Mouse (Mus musculus) hindbrain, embryonic 12.5 days (tissue): ENCODE results near the gene Coa7. TPM values are rescaled to one million over a fixed set of nuclear protein-coding genes. Genes with fewer than 3 reads are reported as not detected.
A peak's percentile ranks its signal among the peaks of the same experiment; 100 is the strongest.

ENCODE experiments used
- ATAC-seq: fragments of 200-750 bp; cut with Nextera tagmentation; 2 replicates; pipeline ENCODE4 v1.8.0; 2017; ENCODE audit warnings: moderate TSS enrichment; ENCODE audit not compliant: low FRiP score
- H3K27ac ChIP-seq: fragments of 300-500 bp; sonication (generic); 2 replicates; pipeline ENCODE4 v1.5.1; 2016; ENCODE audit warnings: mild to moderate bottlenecking
- H3K27me3 ChIP-seq: fragments of 300-500 bp; sonication (generic); 2 replicates; pipeline ENCODE4 v1.6.1; 2016; ENCODE audit warnings: mild to moderate bottlenecking
- H3K36me3 ChIP-seq: fragments of 300-500 bp; sonication (generic); 2 replicates; pipeline ENCODE4 v1.6.1; 2016; ENCODE audit warnings: mild to moderate bottlenecking
- H3K4me1 ChIP-seq: fragments of 300-500 bp; sonication (generic); 2 replicates; pipeline ENCODE4 v1.6.1; 2016
- H3K4me2 ChIP-seq: fragments of 300-500 bp; sonication (generic); replicated peaks from 2 replicates; pipeline ENCODE4 v1.6.1; 2016; ENCODE audit warnings: mild to moderate bottlenecking
- H3K4me3 ChIP-seq: fragments of 300-500 bp; sonication (generic); 2 replicates; pipeline ENCODE4 v1.5.1; 2016; ENCODE audit warnings: mild to moderate bottlenecking
- H3K9ac ChIP-seq: fragments of 300-500 bp; sonication (generic); 2 replicates; pipeline ENCODE4 v1.6.1; 2016; ENCODE audit warnings: mild to moderate bottlenecking, moderate library complexity
- H3K9me3 ChIP-seq: fragments of 300-500 bp; sonication (generic); replicated peaks from 2 replicates; pipeline ENCODE4 v1.6.1; 2016; ENCODE audit warnings: mild to moderate bottlenecking
- WGBS: fragments of 180-500 bp; shearing (Covaris S2); methylation state at CpG from one replicate; pipeline ENCODE4 v1.1.7; 2016; 5-methylcytosine and 5-hydroxymethylcytosine counted together
- polyA plus RNA-seq: library from polyadenylated mRNA; unstranded; fragments of >200 nt; fragmentation: Nextera tagmentation; extraction: Ambion mirVana; gene quantifications from 2 replicates; pipeline ENCODE4 v1.2.1, GENCODE M21; 2016

The Coa7 gene
- polyA plus RNA-seq, 1 experiment from 2014 or later = 46.6 TPM

GRCm38 (mm10) chr4:108369254-108369653, 41.3 kb downstream of the Coa7 start:
- 23% methylated on average over 5 of the region's 5 CpGs for WGBS

GRCm38 (mm10) chr4:108370409-108370808, 42.5 kb downstream of the Coa7 start:
- no peaks in the 10 kb centered on the region for H3K9me3 ChIP-seq
- no peaks in the 10 kb centered on the region for H3K27me3 ChIP-seq
- 59% methylated on average over 4 of the region's 4 CpGs for WGBS
- H3K36me3 ChIP-seq = no peaks in the 10 kb centered on the region
- no peak overlapping the region for H3K27ac ChIP-seq
- H3K4me1 ChIP-seq = no peaks in the 10 kb centered on the region
- no peak overlapping the region for H3K9ac ChIP-seq
- no peak for ATAC-seq
- H3K4me3 ChIP-seq = no peak overlapping the region
- H3K4me2 ChIP-seq = no peak overlapping the region

More at GRCm38 (mm10) chr4:108369254-108369653, 41.3 kb downstream of the Coa7 start:
- no peak overlapping the region for H3K27ac ChIP-seq
- no peaks in the 10 kb centered on the region for H3K36me3 ChIP-seq
- no peak overlapping the region for H3K9ac ChIP-seq
- H3K4me1 ChIP-seq = peaks cover 2% of the 10 kb centered on the region
- no peaks in the 10 kb centered on the region for H3K9me3 ChIP-seq
- no peak overlapping the region for H3K4me3 ChIP-seq
- ATAC-seq = no peak
- H3K4me2 ChIP-seq = no peak overlapping the region
- no peaks in the 10 kb centered on the region for H3K27me3 ChIP-seq

GRCm38 (mm10) chr4:108371421-108371820, 43.5 kb downstream of the Coa7 start:
- no peak overlapping the region for H3K4me3 ChIP-seq
- no peak for ATAC-seq
- WGBS = 93% methylated on average over 3 of the region's 3 CpGs
- H3K4me1 ChIP-seq = no peaks in the 10 kb centered on the region
- H3K9me3 ChIP-seq = no peaks in the 10 kb centered on the region
- no peaks in the 10 kb centered on the region for H3K36me3 ChIP-seq
- no peak overlapping the region for H3K27ac ChIP-seq
- H3K4me2 ChIP-seq = no peak overlapping the region
- H3K27me3 ChIP-seq = no peaks in the 10 kb centered on the region
- H3K9ac ChIP-seq = no peak overlapping the region

- no peaks in the 10 kb centered on the region for H3K9me3 ChIP-seq
- H3K4me3 ChIP-seq = no peak overlapping the region
- 74% methylated on average over 3 of the region's 3 CpGs for WGBS
- H3K27ac ChIP-seq = no peak overlapping the region
- H3K9ac ChIP-seq = no peak overlapping the region
- no peak for ATAC-seq
- H3K4me1 ChIP-seq = no peaks in the 10 kb centered on the region
- no peak overlapping the region for H3K4me2 ChIP-seq
- no peaks in the 10 kb centered on the region for H3K27me3 ChIP-seq
- no peaks in the 10 kb centered on the region for H3K36me3 ChIP-seq
Observed at GRCm38 (mm10) chr4:108372166-108372565, 44.2 kb downstream of the Coa7 start.

- ATAC-seq = no peak
- 77% methylated on average over 3 of the region's 3 CpGs for WGBS
- no peak overlapping the region for H3K9ac ChIP-seq
Observed at GRCm38 (mm10) chr4:108379476-108379875, 51.5 kb downstream of the Coa7 start.

GRCm38 (mm10) chr4:108380146-108380545, 52.2 kb downstream of the Coa7 start:
- Histone ChIP-seq H3K4me1 (peaks cover 13% of the 10 kb centered on the region), H3K27ac (no peak overlapping the region), H3K9ac (no peak overlapping the region), H3K36me3 (no peaks in the 10 kb centered on the region), H3K9me3 (no peaks in the 10 kb centered on the region), H3K4me3 (no peak overlapping the region), H3K4me2 (no peak overlapping the region), H3K27me3 (peaks cover 27% of the 10 kb centered on the region)
- 26% methylated on average over 1 of the region's 1 CpGs for WGBS
- ATAC-seq = no peak

More at GRCm38 (mm10) chr4:108379476-108379875, 51.5 kb downstream of the Coa7 start:
- Histone ChIP-seq H3K27me3 (peaks cover 26% of the 10 kb centered on the region), H3K4me3 (no peak overlapping the region), H3K27ac (no peak overlapping the region), H3K4me2 (no peak overlapping the region), H3K9me3 (no peaks in the 10 kb centered on the region), H3K4me1 (peaks cover 13% of the 10 kb centered on the region), H3K36me3 (no peaks in the 10 kb centered on the region)

- H3K27ac ChIP-seq = no peak within 1 kb of the TSS
- 3% methylated on average over 55 of the region's 55 CpGs for WGBS
- H3K9ac ChIP-seq = peak within 1 kb of the TSS; percentile 69
- H3K36me3 ChIP-seq = no peaks in the 10 kb centered on the region
- no peaks in the 10 kb centered on the region for H3K9me3 ChIP-seq
- ATAC-seq = peak; percentile 24; the same call in 1 of the 2 replicates
- peaks cover 29% of the 10 kb centered on the region for H3K27me3 ChIP-seq
- peak within 1 kb of the TSS; percentile 48 for H3K4me3 ChIP-seq
- peaks cover 27% of the 10 kb centered on the region for H3K4me1 ChIP-seq
- peak within 1 kb of the TSS; percentile 80 for H3K4me2 ChIP-seq
Observed at GRCm38 (mm10) chr4:108383183-108383714, 55.3 kb downstream of the Coa7 start, which contains the start of gene Shisal2a. TSS of gene Shisal2a (minus strand) at chr4:108383349.

- Histone ChIP-seq H3K9me3 (no peaks in the 10 kb centered on the region), H3K4me2 (no peak overlapping the region), H3K27ac (no peak overlapping the region), H3K9ac (no peak overlapping the region), H3K36me3 (no peaks in the 10 kb centered on the region), H3K4me1 (peaks cover 24% of the 10 kb centered on the region), H3K4me3 (no peak overlapping the region), H3K27me3 (peaks cover 29% of the 10 kb centered on the region)
- no peak for ATAC-seq
- WGBS = 31% methylated on average over 1 of the region's 1 CpGs
Observed at GRCm38 (mm10) chr4:108386087-108386486, 58.1 kb downstream of the Coa7 start.

- peak overlapping the region; percentile 55 for H3K4me2 ChIP-seq
- H3K9ac ChIP-seq = peak overlapping the region; percentile 10; the same call in 1 of the 2 replicates
- H3K27me3 ChIP-seq = peaks cover 27% of the 10 kb centered on the region
- no peaks in the 10 kb centered on the region for H3K36me3 ChIP-seq
- no peaks in the 10 kb centered on the region for H3K9me3 ChIP-seq
- H3K4me1 ChIP-seq = peaks cover 24% of the 10 kb centered on the region
- 32% methylated on average over 4 of the region's 4 CpGs for WGBS
- peak overlapping the region; percentile 79 for H3K27ac ChIP-seq
- peak overlapping the region; percentile 23 for H3K4me3 ChIP-seq
- ATAC-seq = peak; percentile 60; the same call in 1 of the 2 replicates
Observed at GRCm38 (mm10) chr4:108387106-108387505, 59.2 kb downstream of the Coa7 start.

- WGBS = 4% methylated on average over 18 of the region's 18 CpGs
- ATAC-seq = peak; percentile 71
- Histone ChIP-seq H3K36me3 (no peaks in the 10 kb centered on the region), H3K4me1 (peaks cover 24% of the 10 kb centered on the region), H3K27ac (peak overlapping the region; percentile 79), H3K9ac (peak overlapping the region; percentile 10), H3K4me3 (peak overlapping the region; percentile 23), H3K9me3 (no peaks in the 10 kb centered on the region), H3K4me2 (peak overlapping the region; percentile 55), H3K27me3 (peaks cover 21% of the 10 kb centered on the region)
Observed at GRCm38 (mm10) chr4:108387681-108388253, 59.8 kb downstream of the Coa7 start.

- WGBS = 62% methylated on average over 3 of the region's 3 CpGs
- Histone ChIP-seq H3K4me1 (peaks cover 18% of the 10 kb centered on the region), H3K36me3 (no peaks in the 10 kb centered on the region)
Observed at GRCm38 (mm10) chr4:108388741-108389140, 60.8 kb downstream of the Coa7 start.

GRCm38 (mm10) chr4:108391124-108391523, 63.2 kb downstream of the Coa7 start:
- H3K36me3 ChIP-seq = no peaks in the 10 kb centered on the region
- no peak overlapping the region for H3K9ac ChIP-seq
- no peak overlapping the region for H3K27ac ChIP-seq
- no peak for ATAC-seq
- no peak overlapping the region for H3K4me2 ChIP-seq
- no peak overlapping the region for H3K4me3 ChIP-seq
- peaks cover 18% of the 10 kb centered on the region for H3K4me1 ChIP-seq
- WGBS = 80% methylated on average over 5 of the region's 5 CpGs
- H3K9me3 ChIP-seq = no peaks in the 10 kb centered on the region
- H3K27me3 ChIP-seq = no peaks in the 10 kb centered on the region

More at GRCm38 (mm10) chr4:108388741-108389140, 60.8 kb downstream of the Coa7 start:
- no peak overlapping the region for H3K4me3 ChIP-seq
- no peak overlapping the region for H3K4me2 ChIP-seq
- ATAC-seq = no peak
- peaks cover 11% of the 10 kb centered on the region for H3K27me3 ChIP-seq
- no peaks in the 10 kb centered on the region for H3K9me3 ChIP-seq
- H3K9ac ChIP-seq = no peak overlapping the region
- H3K27ac ChIP-seq = no peak overlapping the region
